Mouse (Mus musculus): ENCODE measurements around the gene Klhl6. TPM values are rescaled to one million over a fixed set of nuclear protein-coding genes. Genes with fewer than 3 reads are reported as not detected.

Klhl6 gene
- polyA plus RNA-seq, 1 experiment: 0.75 TPM

DNA sequence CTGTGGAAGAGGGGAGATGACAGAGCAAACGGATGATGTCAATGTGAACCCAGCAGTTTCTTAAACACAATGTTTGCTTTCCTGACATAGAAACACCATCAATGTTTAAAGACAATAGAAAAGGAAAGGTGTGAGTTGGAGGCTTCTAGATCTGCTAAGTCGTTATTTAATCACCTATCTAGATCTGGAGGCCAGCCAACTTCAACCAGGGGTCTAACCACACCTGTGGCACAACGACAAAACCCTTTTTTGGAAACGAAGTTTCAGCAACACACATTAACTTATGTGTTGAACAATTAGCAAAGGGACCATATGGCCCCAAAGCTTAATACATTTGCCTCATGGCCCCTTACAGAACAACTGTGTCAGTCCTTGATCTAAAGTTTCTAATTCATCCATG lies 6.0 kb downstream of the Klhl6 start:
- Histone ChIP-seq H3K9ac (ENCODE audit: low read depth, poor library complexity, severe bottlenecking) (no peak overlapping the region), H3K27me3 (ENCODE audit: control insufficient read depth, insufficient read depth, low read length, poor library complexity, severe bottlenecking) (no peaks in the 10 kb centered on the region), H3K9me3 (replicated peaks; ENCODE audit: control insufficient read depth, insufficient read depth, low read length, poor library complexity, severe bottlenecking) (no peaks in the 10 kb centered on the region), H3K4me3 (ENCODE audit: low read depth, low read length) (no peak overlapping the region), H3K4me1 (ENCODE audit: control insufficient read depth, insufficient read depth, low read length) (no peaks in the 10 kb centered on the region), H3K27ac (ENCODE audit: insufficient read depth, low read length) (no peak overlapping the region), H3K36me3 (ENCODE audit: control insufficient read depth, insufficient read depth, low read length, poor library complexity, severe bottlenecking) (no peaks in the 10 kb centered on the region)
- no peak for TF ChIP-seq EP300 (IDR thresholded peaks at IDR 0.05; ENCODE audit: insufficient read depth, low read depth, low read length)
- no peak for TF ChIP-seq CTCF (IDR thresholded peaks at IDR 0.05; ENCODE audit: low read depth, low read length)
- TF ChIP-seq POLR2A (IDR thresholded peaks at IDR 0.05; ENCODE audit: insufficient read depth, low read length): no peak

DNA sequence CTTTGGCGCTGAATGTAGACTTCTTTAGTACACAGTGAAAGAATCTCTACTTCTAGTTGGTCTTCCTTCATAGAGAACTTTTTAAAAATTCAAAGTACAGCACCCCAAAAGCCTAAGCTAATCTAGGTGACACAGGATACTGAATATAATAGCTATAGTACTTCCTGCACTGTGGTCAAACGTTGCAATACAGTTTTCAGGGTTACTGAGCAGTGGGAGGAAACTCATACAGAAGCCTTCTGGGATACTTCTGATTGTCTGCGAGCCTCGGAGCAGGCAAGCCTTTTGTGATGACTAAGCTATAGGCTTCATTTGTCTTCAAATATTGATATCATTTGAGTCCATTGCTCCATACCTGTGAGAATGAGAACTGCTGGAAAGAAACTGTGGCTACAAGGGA lies 7.4 kb downstream of the Klhl6 start:
- no peaks in the 10 kb centered on the region for H3K36me3 ChIP-seq (ENCODE audit: control insufficient read depth, insufficient read depth, low read length, poor library complexity, severe bottlenecking)
- no peaks in the 10 kb centered on the region for H3K27me3 ChIP-seq (ENCODE audit: control insufficient read depth, insufficient read depth, low read length, poor library complexity, severe bottlenecking)
- TF ChIP-seq EP300 (IDR thresholded peaks at IDR 0.05; ENCODE audit: insufficient read depth, low read depth, low read length) (no peak), POLR2A (IDR thresholded peaks at IDR 0.05; ENCODE audit: insufficient read depth, low read length) (no peak), CTCF (IDR thresholded peaks at IDR 0.05; ENCODE audit: low read depth, low read length) (no peak)

DNA sequence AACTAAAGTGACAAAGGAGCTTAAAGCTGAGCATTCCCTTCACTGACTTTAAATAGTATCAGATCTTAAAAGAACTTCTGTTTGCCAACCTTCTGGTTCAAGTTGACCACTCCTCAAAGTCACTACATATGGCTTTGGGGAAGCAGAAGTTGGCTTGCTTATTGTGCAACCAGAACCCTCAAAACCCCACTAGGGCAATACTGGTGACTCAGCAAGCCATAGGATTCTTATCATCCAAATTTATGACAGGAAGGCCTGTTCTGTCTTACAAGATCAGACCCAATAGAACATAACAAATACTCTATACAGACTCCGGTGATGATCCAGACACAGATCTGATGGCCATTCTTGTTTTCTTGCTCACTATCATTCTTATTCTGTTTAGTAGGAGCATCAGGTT lies 9.4 kb downstream of the Klhl6 start:
- H3K36me3 ChIP-seq (ENCODE audit: control insufficient read depth, insufficient read depth, low read length, poor library complexity, severe bottlenecking): no peaks in the 10 kb centered on the region
- no peak overlapping the region for H3K27ac ChIP-seq (ENCODE audit: insufficient read depth, low read length)
- TF ChIP-seq POLR2A (IDR thresholded peaks at IDR 0.05; ENCODE audit: insufficient read depth, low read length): no peak
- TF ChIP-seq EP300 (IDR thresholded peaks at IDR 0.05; ENCODE audit: insufficient read depth, low read depth, low read length): no peak
- TF ChIP-seq CTCF (IDR thresholded peaks at IDR 0.05; ENCODE audit: low read depth, low read length): no peak
- no peak overlapping the region for H3K4me3 ChIP-seq (ENCODE audit: low read depth, low read length)
- H3K9me3 ChIP-seq (replicated peaks; ENCODE audit: control insufficient read depth, insufficient read depth, low read length, poor library complexity, severe bottlenecking): no peaks in the 10 kb centered on the region
- H3K27me3 ChIP-seq (ENCODE audit: control insufficient read depth, insufficient read depth, low read length, poor library complexity, severe bottlenecking): no peaks in the 10 kb centered on the region
- H3K9ac ChIP-seq (ENCODE audit: low read depth, poor library complexity, severe bottlenecking): no peak overlapping the region
- no peaks in the 10 kb centered on the region for H3K4me1 ChIP-seq (ENCODE audit: control insufficient read depth, insufficient read depth, low read length)

More for the DNA sequence above, 7.4 kb downstream of the Klhl6 start:
- Histone ChIP-seq H3K27ac (ENCODE audit: insufficient read depth, low read length) (no peak overlapping the region), H3K4me1 (ENCODE audit: control insufficient read depth, insufficient read depth, low read length) (no peaks in the 10 kb centered on the region), H3K4me3 (ENCODE audit: low read depth, low read length) (no peak overlapping the region), H3K9me3 (replicated peaks; ENCODE audit: control insufficient read depth, insufficient read depth, low read length, poor library complexity, severe bottlenecking) (no peaks in the 10 kb centered on the region), H3K9ac (ENCODE audit: low read depth, poor library complexity, severe bottlenecking) (no peak overlapping the region)

DNA sequence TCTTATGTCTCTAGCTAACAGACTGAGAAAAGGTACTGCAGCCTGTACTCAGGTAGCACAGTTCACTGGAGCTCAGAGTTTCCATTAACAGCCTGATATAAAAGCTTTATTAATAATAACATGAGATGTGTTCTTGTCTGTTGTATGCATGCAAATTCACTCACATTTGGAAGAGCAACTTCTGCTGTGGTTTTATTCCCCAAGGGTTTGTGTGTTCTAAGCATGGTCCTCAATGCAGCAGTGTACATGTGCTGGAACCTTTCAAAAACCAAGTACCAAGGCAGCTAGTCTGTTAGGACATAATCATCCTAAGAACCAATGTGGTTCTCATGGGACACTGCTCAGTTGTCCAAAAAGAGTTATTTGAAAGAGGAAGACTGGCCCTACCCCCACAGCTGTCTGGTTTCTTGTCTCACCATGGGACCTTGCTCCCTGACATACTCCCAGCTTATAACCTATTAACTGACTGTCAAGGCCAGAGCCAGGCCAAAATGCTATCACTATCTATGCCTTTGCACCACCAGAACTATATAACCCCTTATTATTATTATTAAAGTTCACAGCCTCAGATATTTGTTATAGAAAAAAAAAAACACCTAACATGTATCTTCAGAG lies 10.0 kb downstream of the Klhl6 start:
- Histone ChIP-seq H3K4me3 (ENCODE audit: low read depth, low read length) (no peak overlapping the region), H3K4me1 (ENCODE audit: control insufficient read depth, insufficient read depth, low read length) (no peaks in the 10 kb centered on the region), H3K27me3 (ENCODE audit: control insufficient read depth, insufficient read depth, low read length, poor library complexity, severe bottlenecking) (no peaks in the 10 kb centered on the region), H3K9ac (ENCODE audit: low read depth, poor library complexity, severe bottlenecking) (no peak overlapping the region), H3K36me3 (ENCODE audit: control insufficient read depth, insufficient read depth, low read length, poor library complexity, severe bottlenecking) (no peaks in the 10 kb centered on the region), H3K9me3 (replicated peaks; ENCODE audit: control insufficient read depth, insufficient read depth, low read length, poor library complexity, severe bottlenecking) (no peaks in the 10 kb centered on the region), H3K27ac (ENCODE audit: insufficient read depth, low read length) (no peak overlapping the region)
- no peak for TF ChIP-seq CTCF (IDR thresholded peaks at IDR 0.05; ENCODE audit: low read depth, low read length)

DNA sequence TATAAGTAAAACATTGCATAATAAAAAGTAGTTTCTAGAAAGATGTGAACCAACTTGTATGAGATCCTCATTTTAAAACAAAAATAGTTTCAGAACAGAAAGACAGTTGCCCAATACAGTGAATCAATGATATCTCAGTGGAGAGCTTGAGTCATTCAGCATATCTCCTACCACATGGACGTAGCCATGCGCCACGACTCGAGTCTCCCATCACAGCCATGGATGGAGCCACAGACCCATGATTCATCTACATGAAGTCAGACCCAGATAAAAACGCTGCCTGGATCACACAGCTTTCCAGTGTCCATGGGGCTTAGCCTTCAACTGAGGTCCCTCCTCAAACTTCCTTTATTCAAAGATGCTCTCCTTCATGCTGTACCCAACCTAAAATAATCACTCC lies 13.3 kb downstream of the Klhl6 start:
- Histone ChIP-seq H3K9ac (ENCODE audit: low read depth, poor library complexity, severe bottlenecking) (no peak overlapping the region), H3K27me3 (ENCODE audit: control insufficient read depth, insufficient read depth, low read length, poor library complexity, severe bottlenecking) (no peaks in the 10 kb centered on the region), H3K4me1 (ENCODE audit: control insufficient read depth, insufficient read depth, low read length) (no peaks in the 10 kb centered on the region), H3K27ac (ENCODE audit: insufficient read depth, low read length) (no peak overlapping the region), H3K4me3 (ENCODE audit: low read depth, low read length) (no peak overlapping the region), H3K36me3 (ENCODE audit: control insufficient read depth, insufficient read depth, low read length, poor library complexity, severe bottlenecking) (no peaks in the 10 kb centered on the region), H3K9me3 (replicated peaks; ENCODE audit: control insufficient read depth, insufficient read depth, low read length, poor library complexity, severe bottlenecking) (no peaks in the 10 kb centered on the region)
- TF ChIP-seq POLR2A (IDR thresholded peaks at IDR 0.05; ENCODE audit: insufficient read depth, low read length) (no peak), EP300 (IDR thresholded peaks at IDR 0.05; ENCODE audit: insufficient read depth, low read depth, low read length) (no peak), CTCF (IDR thresholded peaks at IDR 0.05; ENCODE audit: low read depth, low read length) (no peak)

DNA sequence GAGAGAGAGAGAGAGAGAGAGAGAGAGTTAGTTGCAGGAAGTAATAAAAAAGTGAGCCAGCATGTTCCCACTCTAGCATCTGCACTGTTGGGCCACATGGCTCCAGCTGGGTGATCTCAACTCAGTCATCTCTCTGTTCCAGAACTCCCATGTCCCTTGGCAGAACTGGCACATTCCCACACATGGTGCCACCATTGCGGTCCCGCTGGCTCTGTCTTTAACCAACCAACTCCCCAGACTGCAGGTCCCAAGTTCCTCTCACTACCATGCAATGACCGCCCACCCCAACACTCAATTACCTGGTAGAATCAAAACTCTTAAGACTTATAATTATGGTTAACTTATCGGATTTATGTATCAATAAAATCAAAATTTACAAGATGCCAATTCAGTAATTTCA lies 14.2 kb downstream of the Klhl6 start:
- Histone ChIP-seq H3K36me3 (ENCODE audit: control insufficient read depth, insufficient read depth, low read length, poor library complexity, severe bottlenecking) (no peaks in the 10 kb centered on the region), H3K9ac (ENCODE audit: low read depth, poor library complexity, severe bottlenecking) (no peak overlapping the region)
- TF ChIP-seq POLR2A (IDR thresholded peaks at IDR 0.05; ENCODE audit: insufficient read depth, low read length) (no peak), EP300 (IDR thresholded peaks at IDR 0.05; ENCODE audit: insufficient read depth, low read depth, low read length) (no peak), CTCF (IDR thresholded peaks at IDR 0.05; ENCODE audit: low read depth, low read length) (no peak)

More for the DNA sequence above, 14.2 kb downstream of the Klhl6 start:
- no peaks in the 10 kb centered on the region for H3K9me3 ChIP-seq (replicated peaks; ENCODE audit: control insufficient read depth, insufficient read depth, low read length, poor library complexity, severe bottlenecking)
- no peak overlapping the region for H3K4me3 ChIP-seq (ENCODE audit: low read depth, low read length)
- no peak overlapping the region for H3K27ac ChIP-seq (ENCODE audit: insufficient read depth, low read length)
- no peaks in the 10 kb centered on the region for H3K27me3 ChIP-seq (ENCODE audit: control insufficient read depth, insufficient read depth, low read length, poor library complexity, severe bottlenecking)
- no peaks in the 10 kb centered on the region for H3K4me1 ChIP-seq (ENCODE audit: control insufficient read depth, insufficient read depth, low read length)

All from ES-Bruce4 (cell line).